In the genomic region with DNA sequence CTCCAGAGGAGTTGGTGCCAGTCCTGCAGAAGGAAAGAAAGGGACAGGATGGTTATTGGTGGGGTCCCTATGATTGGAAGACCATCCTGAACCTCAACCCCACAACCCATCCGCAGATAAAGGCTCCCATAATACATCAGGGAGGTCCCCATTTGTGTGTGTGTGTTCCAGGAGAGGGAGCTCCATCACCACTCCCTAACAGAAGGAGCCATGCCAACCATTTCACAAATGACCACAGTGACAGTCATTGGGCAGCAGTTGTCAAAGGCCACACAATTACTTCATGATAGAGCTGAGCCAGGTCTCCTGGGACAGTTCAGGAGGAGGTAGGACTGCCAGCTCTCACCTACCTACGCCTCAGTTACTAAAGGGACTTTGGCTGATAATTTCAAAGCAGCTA, we compare ENCODE assay signal across 10 mouse cellular contexts. TPM values are rescaled to one million over a fixed set of nuclear protein-coding genes. Genes with fewer than 3 reads are reported as not detected.
DNase-seq lines count a peak whose midpoint lies in the region; ATAC-seq and TF ChIP-seq lines count a peak whose summit lies in the region.
"Had no signal": no experiment of that assay in that cellular context is flagged by ENCODE, and none has a peak within 500 bp of the region (broad histone marks: within the 10 kb centered on the region; RNA-seq: fewer than 3 reads in every experiment).

No protein-coding gene starts in this region.

- H3K36me3 ChIP-seq in heart, embryonic 12.5 days = no peaks in the 10 kb centered on the region
- H3K36me3 ChIP-seq in lung, embryonic 14.5 days (ENCODE audit: insufficient read depth) = no peaks in the 10 kb centered on the region

- no peak overlapping the region for H3K27ac ChIP-seq in heart, embryonic 12.5 days (ENCODE audit: poor library complexity, severe bottlenecking)
- H3K27ac ChIP-seq in lung, embryonic 14.5 days (ENCODE audit: low read depth) = no peak overlapping the region
- H3K27ac ChIP-seq: embryonic facial prominence, embryonic 10.5 days had no signal

- H3K9ac ChIP-seq in heart, embryonic 12.5 days = no peak overlapping the region
- no peak overlapping the region for H3K9ac ChIP-seq in lung, embryonic 14.5 days

- H3K4me2 ChIP-seq in heart, embryonic 12.5 days = no peak overlapping the region
- H3K4me2 ChIP-seq in lung, embryonic 14.5 days = no peak overlapping the region

- peak; percentile 45 for TF ChIP-seq CTCF in lung, embryonic 14.5 days (IDR thresholded peaks at IDR 0.05; ENCODE audit: low read depth)

- H3K27me3 ChIP-seq in heart, embryonic 12.5 days (replicated peaks) = no peaks in the 10 kb centered on the region; the same call in 1 of the 2 replicates
- no peaks in the 10 kb centered on the region for H3K27me3 ChIP-seq in lung, embryonic 14.5 days (ENCODE audit: insufficient read depth, low read length)

- DNase-seq in adrenal gland, adult 2 months = peak; percentile 59
- DNase-seq in adrenal gland, adult 18-20 months (ENCODE audit: low spot score in 2 of 2) = no peak
- DNase-seq in heart, postnatal 10 days = peak; percentile 41 to 45
- DNase-seq in lung, embryonic 14.5 days = peak; percentile 36
- DNase-seq in lung, postnatal 25 days (ENCODE audit: low spot score) = no peak
- peak; percentile 5 for DNase-seq in retina, postnatal 7 days (ENCODE audit: low read depth, low spot score)
- DNase-seq: lung, postnatal 4 days had no signal

- ATAC-seq in heart, embryonic 12.5 days (ENCODE audit: insufficient number of reproducible peaks, low FRiP score) = no peak
- ATAC-seq in lung, embryonic 14.5 days (ENCODE audit: insufficient read depth) = no peak
- ATAC-seq in megakaryocyte-erythroid progenitor cell, adult 5-6 weeks (replicated peaks; ENCODE audit: low FRiP score, low TSS enrichment, poor library complexity, severe bottlenecking) = no peak

- WGBS in heart, embryonic 12.5 days = 66% methylated on average over 2 of the region's 2 CpGs
- 81% methylated on average over 2 of the region's 2 CpGs for WGBS in lung, embryonic 14.5 days

- intact Hi-C loops in heart, postnatal 10 days (cut with DNase I) = loop anchor here (1.0 to 5.0 kb wide), 3 partner anchors 40 to 167 kb away; no protein-coding TSS in a partner anchor

- H3K9me3 ChIP-seq in heart, embryonic 12.5 days (replicated peaks) = no peaks in the 10 kb centered on the region
- H3K9me3 ChIP-seq in lung, embryonic 14.5 days (ENCODE audit: low read depth, low read length) = no peaks in the 10 kb centered on the region
- H3K9me3 ChIP-seq: embryonic facial prominence, embryonic 10.5 days had no signal

- H3K4me1 ChIP-seq in heart, embryonic 12.5 days (replicated peaks) = no peaks in the 10 kb centered on the region
- H3K4me1 ChIP-seq in lung, embryonic 14.5 days (ENCODE audit: insufficient read depth) = no peaks in the 10 kb centered on the region

- H3K4me3 ChIP-seq in heart, embryonic 12.5 days = no peak overlapping the region
- H3K4me3 ChIP-seq in lung, embryonic 14.5 days (ENCODE audit: low read depth, low read length) = no peak overlapping the region
- H3K4me3 ChIP-seq: embryonic facial prominence, embryonic 10.5 days had no signal

RNA-seq across cellular contexts. Expression of gene Dicer1, which starts 20.2 kb away (rescaled TPM):
- 10 to 100 TPM; 33.6 to 53.0 TPM for total RNA-seq in adrenal gland, adult 2 months (2021)
- 3.6 and 4.3 TPM in 2 replicates for polyA plus RNA-seq in adrenal gland, adult 2 months (2012; rRNA removed)
- 10 to 100 TPM; 35.5 to 51.5 TPM for total RNA-seq in adrenal gland, adult 18-20 months (2021)
- 10 to 100 TPM; 44.0 to 44.3 TPM for total RNA-seq in heart, postnatal 10 days (2021)
- 41.6 and 41.9 TPM in 2 replicates for polyA plus RNA-seq in heart, embryonic 12.5 days (2016; fragmentation: Nextera tagmentation; extraction: Ambion mirVana)
- 21.7 and 23.4 TPM in 2 replicates for polyA plus RNA-seq in lung, embryonic 14.5 days (2014; fragmentation: Nextera tagmentation; extraction: Ambion mirVana)
- 35.2 and 61.1 TPM in 2 replicates for total RNA-seq in megakaryocyte-erythroid progenitor cell, adult 5-6 weeks (2014; fragmentation: Nextera tagmentation)
- total RNA-seq in megakaryocyte-erythroid progenitor cell, adult 5-6 weeks (2017) = 22.3 and 38.8 TPM in 2 replicates

Comparison
In these comparisons a context has a peak if more than half of its experiments do, and no peak if none do; other contexts are left out.
1. DNase-seq: peak in adrenal gland, adult 2 months (single experiment), heart, postnatal 10 days (2 of 2), lung, embryonic 14.5 days (single experiment) and retina, postnatal 7 days (single experiment); none in adrenal gland, adult 18-20 months (0 of 2) and lung, postnatal 25 days (single experiment).